Mouse (Mus musculus) thymus, postnatal 25 days (tissue): ENCODE data around the gene Dlg1.
A peak's percentile ranks its signal among the peaks of the same experiment; 100 is the strongest.

Experiments
- DNase-seq: peaks from one replicate; pipeline ENCODE4 v3.0.0; 2022

Dlg1 gene

GRCm38 (mm10) chr16:31867736-31868135, 204.5 kb downstream of the Dlg1 start:
- DNase-seq: no peak

- no peak for DNase-seq
These were observed 210.5 kb downstream of the Dlg1 start for GRCm38 (mm10) chr16:31873721-31874120.

GRCm38 (mm10) chr16:31875391-31875790, 212.1 kb downstream of the Dlg1 start:
- DNase-seq: no peak

GRCm38 (mm10) chr16:31876386-31876785, 213.1 kb downstream of the Dlg1 start:
- no peak for DNase-seq

GRCm38 (mm10) chr16:31878052-31878451, 214.8 kb downstream of the Dlg1 start:
- DNase-seq: no peak

GRCm38 (mm10) chr16:31878573-31879257, 215.5 kb downstream of the Dlg1 start, which contains the start of gene Meltf:
TSS of gene Meltf (plus strand) at chr16:31878810.
- DNase-seq: peak; percentile 47

- DNase-seq: no peak
These were observed 217.1 kb downstream of the Dlg1 start for GRCm38 (mm10) chr16:31880146-31880840.

GRCm38 (mm10) chr16:31882381-31882908, 219.2 kb downstream of the Dlg1 start:
- DNase-seq: no peak

GRCm38 (mm10) chr16:31883302-31883701, 220.1 kb downstream of the Dlg1 start:
- DNase-seq: no peak

- no peak for DNase-seq
These were observed 220.7 kb downstream of the Dlg1 start for GRCm38 (mm10) chr16:31883902-31884301.

- no peak for DNase-seq
These were observed 227.7 kb downstream of the Dlg1 start for GRCm38 (mm10) chr16:31890907-31891306.

- DNase-seq: no peak
These were observed 230.3 kb downstream of the Dlg1 start for GRCm38 (mm10) chr16:31893396-31894141.

- no peak for DNase-seq
These were observed 233.9 kb downstream of the Dlg1 start for GRCm38 (mm10) chr16:31896971-31897774.

- DNase-seq: no peak
These were observed 235.5 kb downstream of the Dlg1 start for GRCm38 (mm10) chr16:31898546-31899326.

- DNase-seq: no peak
These were observed 238.6 kb downstream of the Dlg1 start for GRCm38 (mm10) chr16:31901886-31902285.

GRCm38 (mm10) chr16:31903239-31903638, 240.0 kb downstream of the Dlg1 start:
- no peak for DNase-seq

- DNase-seq: peak; percentile 11
These were observed 242.1 kb downstream of the Dlg1 start for GRCm38 (mm10) chr16:31905331-31905730.

GRCm38 (mm10) chr16:31905891-31906825, 242.9 kb downstream of the Dlg1 start:
- no peak for DNase-seq

- DNase-seq: peak; percentile 7
These were observed 243.7 kb downstream of the Dlg1 start for GRCm38 (mm10) chr16:31906896-31907295.

- DNase-seq: no peak
These were observed 245.7 kb downstream of the Dlg1 start for GRCm38 (mm10) chr16:31908959-31909358.
